Mouse (Mus musculus) neutrophil, adult 5-6 weeks (primary cell): ENCODE measurements around the gene Hus1. TPM values are rescaled to one million over a fixed set of nuclear protein-coding genes. Genes with fewer than 3 reads are reported as not detected.

Experiments used
- ATAC-seq: fragments of 151-379, 151-347 bp; 2 replicates; pipeline ENCODE4 v1.8.0; 2017; ENCODE audit warnings: mild to moderate bottlenecking, moderate TSS enrichment; ENCODE audit not compliant: insufficient number of reproducible peaks, poor library complexity, low FRiP score, severe bottlenecking; ENCODE audit errors: extremely low read depth
- total RNA-seq: library from RNA; stranded (forward); fragments of 200-1000 nt; gene quantifications from 2 replicates; pipeline ENCODE4 v1.2.3, GENCODE M21; 2017

The Hus1 gene
- total RNA-seq, 1 experiment from 2014 or later = 11.3 TPM

DNA sequence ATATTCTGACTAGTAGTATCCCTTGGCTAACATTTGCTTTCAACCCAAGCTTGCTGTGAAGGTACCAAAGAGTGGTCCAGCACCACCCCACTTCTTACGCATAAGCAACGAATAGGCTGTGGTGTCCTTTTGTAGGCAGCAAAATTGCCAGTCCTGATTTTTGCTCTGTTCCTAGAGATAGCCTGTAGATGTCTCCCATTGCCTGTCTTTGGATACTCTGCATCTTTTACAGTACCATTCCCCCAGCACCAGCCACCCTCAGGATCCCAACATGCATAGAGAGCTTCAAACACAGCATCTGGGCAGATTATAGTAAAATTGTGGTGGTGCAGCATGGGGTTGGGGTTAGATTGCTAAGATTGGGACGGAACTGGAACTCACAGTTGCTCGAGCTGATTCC, 22.9 kb downstream of the Hus1 start:
- ATAC-seq = no peak

GRCm38 (mm10) chr11:8986058-8986457, 24.9 kb downstream of the Hus1 start:
- no peak for ATAC-seq

DNA sequence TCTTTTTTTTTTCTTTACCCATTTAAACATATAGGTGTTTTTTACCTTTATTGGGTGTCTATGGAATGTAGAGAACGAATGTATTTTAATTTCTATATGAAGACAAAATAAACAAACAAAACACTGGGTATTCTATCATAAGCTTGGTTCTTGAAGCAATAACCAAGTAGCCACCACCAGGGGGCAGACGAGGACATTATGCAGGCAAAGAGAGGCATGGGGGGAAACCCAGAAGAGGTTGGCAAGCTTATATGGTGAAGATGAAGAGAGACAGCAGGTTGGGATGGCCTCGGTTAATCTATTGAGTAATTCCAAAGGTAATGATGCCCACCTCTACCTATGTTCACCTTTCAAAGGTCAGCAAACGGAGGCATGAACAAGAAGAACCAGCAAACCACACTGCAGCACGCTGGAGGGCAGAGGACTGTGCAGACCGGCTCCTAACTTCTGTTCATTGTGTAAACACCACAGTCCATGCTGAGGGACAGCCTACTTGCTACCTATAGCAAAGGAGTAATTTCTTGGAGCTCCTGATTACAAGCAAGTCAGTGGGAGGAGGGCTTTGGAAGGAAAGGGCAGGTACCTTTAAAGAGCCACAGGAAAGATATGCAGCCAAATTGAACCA, 27.6 kb downstream of the Hus1 start:
- ATAC-seq = peak; percentile 56; the same call in 1 of the 2 replicates

DNA sequence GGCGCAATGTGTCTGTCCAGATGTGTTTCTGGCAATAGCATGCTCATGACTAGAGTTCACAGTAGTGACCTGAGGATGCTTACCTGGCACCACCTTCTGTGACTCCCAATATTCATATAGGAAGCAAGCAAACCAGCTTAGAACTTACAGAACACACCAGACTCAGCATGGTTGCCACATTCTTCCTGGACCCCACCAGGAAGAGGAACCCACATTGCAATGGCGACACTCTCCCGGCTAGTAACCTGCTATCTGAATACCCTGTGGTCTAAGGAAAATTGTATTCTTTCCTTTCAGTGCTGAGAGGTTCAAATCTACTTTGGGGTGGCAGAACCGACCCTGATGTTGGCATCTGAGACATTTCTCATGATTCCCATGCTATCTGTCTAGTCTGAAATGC, 32.8 kb downstream of the Hus1 start:
- ATAC-seq = no peak

DNA sequence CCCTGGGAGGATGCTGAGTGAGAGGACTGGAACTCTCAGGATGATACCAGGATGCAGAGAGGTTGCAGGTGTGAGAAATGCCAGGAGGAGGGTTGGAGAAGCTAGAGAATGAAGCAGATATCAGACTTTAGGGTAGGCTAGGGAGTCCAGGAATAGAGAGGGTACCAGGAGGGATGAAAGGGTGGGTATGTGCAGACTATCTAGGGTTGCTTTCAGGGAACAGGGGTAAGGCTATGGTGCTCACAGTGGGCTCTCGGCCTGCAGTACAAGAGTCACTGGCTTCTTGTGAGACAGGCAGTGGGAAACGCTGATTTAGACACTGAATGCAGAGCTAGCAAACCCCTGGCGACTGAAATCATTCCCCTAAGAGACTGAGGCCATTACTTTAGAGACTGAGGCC, 37.8 kb downstream of the Hus1 start, which contains the start of gene Pkd1l1:
TSS of gene Pkd1l1 (minus strand) at position 101 of the 400 bp plus-strand sequence.
- ATAC-seq = no peak

DNA sequence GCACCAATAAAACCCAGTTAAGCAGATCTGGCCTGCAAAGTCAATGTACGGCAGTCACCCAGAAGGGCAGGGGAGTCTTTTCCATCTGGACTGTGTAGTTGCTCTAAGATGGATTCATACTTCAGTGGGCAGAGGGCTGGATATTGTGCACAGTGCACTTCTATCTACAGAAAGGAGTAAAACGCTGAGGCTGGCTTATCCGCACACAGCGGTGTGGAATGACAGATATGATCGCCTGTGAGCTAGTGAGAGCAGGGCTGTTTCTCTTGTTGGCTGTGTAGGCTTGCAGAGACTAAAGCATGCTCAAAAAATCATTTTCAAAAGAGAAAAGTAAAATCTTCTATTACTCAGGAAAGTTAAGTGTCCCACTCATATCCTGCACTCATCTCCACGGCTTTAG, 38.9 kb downstream of the Hus1 start:
- ATAC-seq = no peak

DNA sequence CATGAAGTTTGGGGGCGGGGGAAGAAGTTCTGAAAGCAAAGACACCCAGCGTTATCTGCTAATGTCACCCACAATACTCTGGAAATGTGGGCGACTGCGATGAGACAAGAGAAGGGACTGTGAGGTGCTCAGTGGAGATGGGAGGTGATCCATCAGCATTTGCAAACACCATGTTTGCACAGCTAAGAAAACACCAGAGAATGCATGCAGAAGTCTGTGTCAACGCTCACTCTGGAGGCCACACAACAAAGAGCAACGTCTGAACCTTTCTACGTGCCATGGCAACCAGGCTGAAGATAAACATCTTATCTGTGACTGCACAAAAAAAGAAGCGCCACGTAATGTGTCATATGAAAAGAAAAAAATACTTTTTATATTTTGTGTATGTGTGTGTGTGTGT, 40.5 kb downstream of the Hus1 start:
- ATAC-seq = no peak

GRCm38 (mm10) chr11:8968094-8968493, 42.9 kb downstream of the Hus1 start:
- ATAC-seq = no peak

DNA sequence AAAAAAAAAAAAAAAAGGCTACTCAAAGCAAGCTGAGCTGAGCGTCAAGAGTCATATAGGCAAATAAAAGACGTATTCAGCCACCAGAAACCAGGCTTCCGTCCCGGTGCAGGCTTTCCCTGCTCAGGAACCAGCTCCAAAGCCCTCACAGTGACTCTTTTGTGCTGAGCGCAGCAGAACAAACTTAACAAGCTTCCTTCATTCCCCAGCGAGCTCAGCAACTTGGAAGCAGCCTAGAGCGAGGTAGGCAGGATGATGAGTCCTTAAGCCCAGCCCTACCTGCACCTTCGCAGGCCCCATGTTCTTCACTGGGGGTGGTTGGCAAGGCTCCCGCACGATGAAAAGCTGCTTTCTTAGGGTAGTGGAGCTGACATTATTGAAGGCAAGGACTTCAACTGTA, 52.4 kb downstream of the Hus1 start:
- ATAC-seq = no peak

- no peak for ATAC-seq
These were observed 52.9 kb downstream of the Hus1 start for GRCm38 (mm10) chr11:8958108-8958507.

DNA sequence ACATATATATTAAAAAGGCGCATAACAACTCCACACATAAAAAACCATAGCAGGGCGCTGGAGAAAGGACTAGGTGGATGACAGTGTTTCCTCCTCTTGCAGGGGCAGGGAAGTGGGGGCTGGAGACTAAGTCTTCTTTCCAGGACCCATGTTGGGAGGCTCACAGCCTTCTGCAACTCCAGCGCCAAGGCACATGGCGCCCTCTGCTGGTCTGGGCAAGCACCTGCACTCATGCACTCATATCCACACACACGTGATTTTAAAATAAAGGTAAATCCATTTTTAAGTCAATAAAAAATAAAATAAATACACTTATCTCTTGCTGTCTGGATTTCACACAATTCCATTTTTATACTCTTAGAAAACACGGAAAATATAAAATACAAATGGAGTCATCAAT, 54.0 kb downstream of the Hus1 start:
- ATAC-seq = no peak

DNA sequence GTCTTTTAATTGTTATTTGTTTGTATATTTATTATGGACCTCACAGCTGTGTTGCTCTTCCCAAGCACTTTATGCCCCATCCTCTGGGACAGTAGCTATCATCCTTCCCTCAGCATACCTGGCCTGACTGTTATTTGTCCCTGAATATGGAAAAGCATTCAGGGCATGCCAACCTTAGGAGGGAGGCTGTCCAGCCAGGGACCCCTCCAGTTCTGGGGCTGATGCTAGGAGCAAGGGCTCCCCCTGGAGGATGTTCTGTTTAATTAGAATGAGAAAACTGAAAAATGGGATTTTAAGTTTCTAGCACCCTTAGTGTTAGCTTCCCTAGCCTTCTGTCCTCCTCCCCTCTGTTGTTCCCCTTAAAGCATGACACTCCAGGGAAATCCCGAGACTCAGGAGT, 55.3 kb downstream of the Hus1 start:
- ATAC-seq = no peak

DNA sequence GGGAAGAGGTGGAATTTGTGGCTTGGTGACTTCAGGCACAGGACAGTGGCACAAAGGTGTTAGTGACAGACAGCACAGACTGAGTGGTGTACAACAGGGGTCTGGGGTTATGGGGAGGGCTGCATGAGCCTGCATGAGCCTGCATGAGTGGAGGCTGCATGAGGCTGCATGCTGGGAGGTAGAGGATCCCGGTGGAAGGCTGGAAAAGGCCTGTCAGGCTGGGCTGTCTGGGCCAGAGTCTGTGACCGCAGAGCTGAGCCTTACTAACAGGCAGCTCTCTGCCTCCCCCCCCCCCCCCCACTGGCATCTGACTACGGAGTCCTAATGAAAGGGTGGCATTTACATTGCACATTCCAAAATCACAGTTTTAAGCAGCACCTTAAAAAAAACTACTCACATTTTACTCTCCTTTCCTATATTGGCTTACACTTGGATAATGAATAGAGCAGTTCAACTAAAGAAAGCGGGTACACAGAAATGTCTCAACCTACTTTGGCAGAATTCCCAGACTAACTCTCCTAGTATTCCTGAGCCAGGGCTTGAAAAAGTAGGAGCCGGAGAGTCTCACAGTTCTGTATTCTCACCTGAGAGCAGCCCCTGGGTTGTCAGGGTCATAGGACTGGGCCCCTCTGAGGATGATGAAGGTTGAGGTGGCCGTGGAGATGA, 61.1 kb downstream of the Hus1 start:
- no peak for ATAC-seq

DNA sequence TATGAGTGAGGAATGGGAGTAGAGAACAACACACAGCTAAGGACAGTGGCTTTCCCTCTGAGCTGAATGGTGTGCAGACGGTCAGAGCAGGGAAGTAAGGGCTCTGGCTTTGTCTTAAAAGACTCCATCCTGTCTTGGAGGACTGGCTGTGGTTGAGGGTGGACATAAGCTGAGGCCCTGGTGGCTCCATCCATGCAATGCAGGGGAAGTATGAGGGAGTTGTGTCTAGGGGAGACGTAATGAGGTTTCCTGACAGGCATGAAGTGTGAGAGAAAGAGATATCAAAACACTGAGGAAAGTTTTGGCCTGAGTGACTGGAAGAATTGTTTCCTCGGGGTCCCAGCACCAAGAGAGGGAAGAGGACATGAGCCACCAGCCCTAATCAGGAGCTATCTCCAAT, 62.1 kb downstream of the Hus1 start:
- ATAC-seq = no peak

DNA sequence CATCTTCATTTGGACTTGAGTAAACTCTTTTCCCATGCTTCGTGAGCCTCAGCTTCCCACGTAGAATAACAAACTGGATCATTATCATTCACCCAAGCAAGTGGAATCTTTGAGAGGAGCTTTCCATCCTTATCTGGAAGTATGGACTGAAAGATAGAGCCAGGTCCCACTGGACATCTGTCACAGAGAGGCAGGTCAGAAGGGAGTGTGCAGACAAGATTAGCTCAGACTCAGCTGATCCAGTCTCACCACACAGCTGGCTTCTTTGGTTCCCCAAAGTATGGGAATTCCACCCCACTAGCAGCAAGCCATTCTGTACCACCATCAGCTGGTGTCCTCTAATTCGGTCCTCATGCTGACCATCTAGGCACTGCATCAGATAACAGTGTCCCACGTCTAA, 66.9 kb downstream of the Hus1 start:
- no peak for ATAC-seq

Other genes with a start within 250 kb of the Hus1 start
- gene Pkd1l1, start 37.9 kb downstream of the Hus1 start, total RNA-seq = not detected in 2 replicates
- gene Gm11992, start 37.4 kb upstream of the Hus1 start, total RNA-seq = 0.23 and 0.37 TPM in 2 replicates
- not detected in 2 replicates for gene Sun3, start 37.8 kb upstream of the Hus1 start, total RNA-seq
- 14.4 and 24.2 TPM in 2 replicates for gene Upp1, start 106.9 kb upstream of the Hus1 start, total RNA-seq
- gene Abca13, start 180.8 kb upstream of the Hus1 start, total RNA-seq = 1.2 and 1.8 TPM in 2 replicates